Mouse (Mus musculus) heart, adult 2 months (tissue): ENCODE measurements around the gene Bpifb4. TPM values are rescaled to one million over a fixed set of nuclear protein-coding genes. Genes with fewer than 3 reads are reported as not detected.
A peak's percentile ranks its signal among the peaks of the same experiment; 100 is the strongest.

Experiments
- DNase-seq, 2 experiments: peaks; one replicate each; pipeline ENCODE4 v3.0.0; 2021
- H3K27ac ChIP-seq: fragments of 200-600 bp; 2 replicates; pipeline ENCODE4 v1.8.1; 2022
- H3K27me3 ChIP-seq: fragments of 200-500 bp; 2 replicates; pipeline ENCODE4 v1.6.1; 2012; ENCODE audit warnings: mild to moderate bottlenecking, low read length, inconsistent platforms, mixed read lengths; ENCODE audit not compliant: control insufficient read depth, insufficient read depth
- H3K36me3 ChIP-seq: fragments of 200-500 bp; 2 replicates; pipeline ENCODE4 v1.6.1; 2012; ENCODE audit warnings: low read length, inconsistent platforms; ENCODE audit not compliant: control insufficient read depth, insufficient read depth
- H3K4me1 ChIP-seq: fragments of 200-500 bp; 2 replicates; pipeline ENCODE4 v1.6.1; 2011; ENCODE audit warnings: low read length; ENCODE audit not compliant: control insufficient read depth, insufficient read depth
- H3K4me3 ChIP-seq: fragments of 200-600 bp; 2 replicates; pipeline ENCODE4 v1.8.1; 2022
- H3K79me2 ChIP-seq: fragments of 200-500 bp; replicated peaks from 2 replicates; pipeline ENCODE4 v1.6.1; 2012; ENCODE audit warnings: mild to moderate bottlenecking, inconsistent platforms, low read length, moderate library complexity, mixed read lengths; ENCODE audit not compliant: control insufficient read depth, insufficient read depth
- H3K9ac ChIP-seq: fragments of 200-500 bp; 2 replicates; pipeline ENCODE4 v1.6.1; 2012; ENCODE audit warnings: low read depth, mild to moderate bottlenecking, control low read depth, inconsistent platforms, low read length, mixed read lengths
- CTCF ChIP-seq: fragments of 200-600 bp; IDR thresholded peaks from 2 replicates; pipeline ENCODE4 v1.8.1; 2022; ENCODE audit warnings: antibody characterized with exemption, mild to moderate bottlenecking, moderate library complexity
- EP300 ChIP-seq: fragments of 200-500 bp; IDR thresholded peaks from 2 replicates; pipeline ENCODE4 v1.6.1; 2011; ENCODE audit warnings: low read depth, low read length, control low read depth; ENCODE audit not compliant: insufficient read depth
- POLR2A ChIP-seq: fragments of 200-500 bp; IDR thresholded peaks from 2 replicates; pipeline ENCODE4 v1.6.1; 2011; ENCODE audit warnings: mild to moderate bottlenecking, low read depth, low read length, control low read depth; ENCODE audit not compliant: insufficient read depth
- WGBS: fragments of 180-500 bp; shearing (Covaris S2); methylation state at CpG from one replicate; pipeline ENCODE4 v1.1.7; 2018; 5-methylcytosine and 5-hydroxymethylcytosine counted together
- intact Hi-C: fragments of 180-260 bp; cut with DNase I; formaldehyde crosslinking; loops from one replicate; pipeline ENCODE4 v1.15.1; 2025
- polyA plus RNA-seq: library from polyadenylated mRNA; depleted of rRNA; stranded (reverse); fragments of >200 nt; gene quantifications from 2 replicates; pipeline ENCODE4 v1.2.3, GENCODE M21; 2012
- total RNA-seq, 2 experiments: library from RNA; stranded (reverse); gene quantifications; 2 replicates each; pipeline ENCODE4 v1.2.3; 2021

Bpifb4 gene
- total and polyA plus RNA-seq, 3 experiments, result not detected

DNA sequence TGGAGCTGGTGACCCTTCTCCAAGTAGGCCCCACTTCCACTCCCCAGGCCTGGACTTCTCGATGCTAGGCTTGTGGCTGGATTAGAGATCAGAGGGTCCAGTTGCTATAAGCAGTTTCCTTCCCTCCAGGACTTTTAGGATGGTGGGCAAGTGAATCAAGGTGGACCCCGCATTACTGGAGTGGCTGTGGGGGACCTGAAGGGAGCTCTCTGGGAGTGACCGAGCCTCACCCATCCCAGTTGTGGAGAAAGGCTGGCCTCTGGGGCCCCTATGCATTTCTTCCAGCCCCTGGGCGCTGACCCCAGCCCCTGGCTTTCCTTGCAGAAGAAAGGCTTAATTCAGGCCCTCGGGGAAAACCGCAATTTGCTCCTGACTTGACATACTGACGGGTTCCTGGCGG lies 20.1 kb upstream of the Bpifb4 start, which contains the start of gene Bpifb3:
Bpifb3 (plus strand) TSS at position 301 of the 400 bp plus-strand sequence.
- WGBS, result 80% methylated on average over 8 of the region's 8 CpGs
- intact Hi-C loops, result no loop called here
- Histone ChIP-seq H3K27ac (no peak within 1 kb of the TSS), H3K27me3 (no peaks in the 10 kb centered on the region), H3K36me3 (no peaks in the 10 kb centered on the region), H3K9ac (no peak within 1 kb of the TSS), H3K4me1 (peaks cover 1% of the 10 kb centered on the region; the same call in 1 of the 2 replicates), H3K4me3 (no peak within 1 kb of the TSS), H3K79me2 (no peaks in the 10 kb centered on the region)
- no peak for DNase-seq
- TF ChIP-seq CTCF, result no peak
- TF ChIP-seq EP300, result no peak
- no peak for TF ChIP-seq POLR2A

DNA sequence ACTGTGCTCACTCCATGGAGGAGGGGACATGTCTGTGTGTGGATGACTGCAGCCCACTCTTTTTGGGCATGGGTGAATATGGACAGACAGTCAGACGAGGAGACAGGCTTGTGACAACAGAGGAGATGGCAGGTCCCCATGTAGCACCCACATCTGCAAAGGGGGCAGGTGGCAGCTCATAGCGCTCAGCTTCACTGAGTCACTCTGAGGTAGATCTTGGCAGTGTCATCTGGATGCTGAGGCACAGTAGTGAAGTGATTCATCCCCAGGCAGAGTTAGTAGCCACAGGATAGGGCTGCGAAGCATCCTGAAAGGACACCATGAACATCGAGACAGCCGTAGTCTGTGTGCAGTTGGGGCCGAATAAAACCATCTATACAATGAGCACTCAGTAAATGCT lies 16.8 kb upstream of the Bpifb4 start:
- Histone ChIP-seq H3K27ac (no peak overlapping the region), H3K36me3 (no peaks in the 10 kb centered on the region), H3K9ac (no peak overlapping the region), H3K79me2 (no peaks in the 10 kb centered on the region), H3K4me3 (no peak overlapping the region), H3K27me3 (no peaks in the 10 kb centered on the region), H3K4me1 (no peaks in the 10 kb centered on the region)
- 80% methylated on average over 6 of the region's 6 CpGs for WGBS
- no peak for TF ChIP-seq CTCF
- TF ChIP-seq EP300, result no peak
- TF ChIP-seq POLR2A, result no peak
- intact Hi-C loops, result no loop called here
- DNase-seq, result no peak

DNA sequence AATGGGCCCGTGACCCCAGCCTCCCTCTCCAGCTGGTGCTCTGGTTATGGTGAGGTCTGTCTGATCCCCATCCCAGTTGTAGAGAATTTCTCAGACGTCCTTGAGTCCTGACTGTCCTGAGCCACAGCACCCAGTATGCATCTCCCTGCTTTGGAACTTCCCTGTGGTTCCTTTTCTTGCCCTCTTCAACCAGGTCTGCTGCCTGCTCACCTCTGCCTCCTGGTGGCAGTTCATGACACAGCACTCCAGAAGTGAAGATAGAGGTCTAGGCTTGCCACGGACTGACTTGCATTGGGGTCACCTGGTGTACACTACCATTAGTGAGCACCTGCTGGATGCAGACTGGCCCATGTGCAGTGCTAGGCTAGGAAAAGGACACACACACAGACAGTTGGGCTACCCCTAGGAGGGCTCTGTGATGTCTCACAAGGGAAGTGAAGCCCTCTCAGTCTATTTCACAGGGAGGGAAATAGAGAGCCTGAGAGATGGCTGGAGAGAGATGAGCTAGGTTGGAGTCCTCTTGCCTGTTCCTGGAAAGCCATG lies 8.1 kb upstream of the Bpifb4 start:
- Histone ChIP-seq H3K4me1 (no peaks in the 10 kb centered on the region), H3K36me3 (no peaks in the 10 kb centered on the region), H3K79me2 (no peaks in the 10 kb centered on the region), H3K9ac (no peak overlapping the region), H3K27ac (no peak overlapping the region), H3K4me3 (no peak overlapping the region), H3K27me3 (no peaks in the 10 kb centered on the region)
- WGBS, result 38% methylated on average over 3 of the region's 3 CpGs
- TF ChIP-seq POLR2A (no peak), CTCF (peak; percentile 83)
- peak; percentile 28 to 49 for DNase-seq
- intact Hi-C loops, result loop anchor here (1.0 to 5.0 kb wide), 2 partner anchors 123 to 263 kb away; no protein-coding TSS in a partner anchor

DNA sequence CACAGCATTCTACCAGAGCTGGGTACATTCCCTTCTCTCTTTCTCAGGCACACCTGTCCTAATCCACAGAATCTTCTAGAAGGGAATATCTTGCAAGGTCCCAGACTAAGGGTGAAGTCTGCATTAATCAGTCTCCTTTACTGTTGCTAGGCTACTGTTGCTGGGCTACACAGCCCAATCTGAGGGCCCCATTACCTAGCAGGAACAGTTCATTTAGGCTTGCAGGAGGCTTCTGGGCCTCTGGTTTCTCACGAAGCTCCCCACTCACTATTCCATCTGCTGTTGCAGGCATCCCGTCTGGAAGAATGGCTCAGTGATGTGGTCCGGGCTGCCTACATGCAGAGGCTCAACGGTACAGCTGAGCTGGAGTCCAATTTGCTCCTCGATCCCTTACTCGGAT lies 6.9 kb upstream of the Bpifb4 start:
- H3K9ac ChIP-seq, result no peak overlapping the region
- TF ChIP-seq CTCF (no peak), POLR2A (no peak), EP300 (no peak)
- WGBS, result 79% methylated on average over 6 of the region's 6 CpGs
- no peaks in the 10 kb centered on the region for H3K79me2 ChIP-seq
- DNase-seq, result no peak
- no peaks in the 10 kb centered on the region for H3K36me3 ChIP-seq
- no peaks in the 10 kb centered on the region for H3K27me3 ChIP-seq
- H3K4me3 ChIP-seq, result no peak overlapping the region
- no peaks in the 10 kb centered on the region for H3K4me1 ChIP-seq
- intact Hi-C loops, result loop anchor here (5.0 kb wide), 1 partner anchor 264 kb away; no protein-coding TSS in a partner anchor
- H3K27ac ChIP-seq, result no peak overlapping the region

DNA sequence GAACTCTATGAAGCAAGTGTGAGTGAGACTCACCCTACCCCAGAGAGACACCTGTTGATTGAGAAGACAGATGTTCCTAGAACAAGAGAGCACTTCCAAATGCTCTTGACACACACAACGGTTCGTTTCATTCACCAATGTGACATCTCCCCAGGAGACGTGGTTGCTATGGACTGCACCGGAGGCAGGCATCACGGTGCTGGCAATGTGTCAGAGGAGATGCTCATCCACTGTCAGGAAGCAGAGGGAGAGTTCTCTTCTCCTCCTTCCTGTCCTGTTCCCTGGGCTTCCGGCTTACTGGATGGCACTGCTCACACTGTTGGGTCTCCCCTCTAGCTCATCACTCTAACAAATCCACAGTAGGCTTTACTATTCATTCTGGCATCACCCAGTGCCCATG lies 4.7 kb upstream of the Bpifb4 start:
- 67% methylated on average over 6 of the region's 6 CpGs for WGBS
- Histone ChIP-seq H3K9ac (no peak overlapping the region), H3K27ac (no peak overlapping the region), H3K4me1 (no peaks in the 10 kb centered on the region), H3K27me3 (no peaks in the 10 kb centered on the region), H3K4me3 (no peak overlapping the region), H3K79me2 (no peaks in the 10 kb centered on the region), H3K36me3 (no peaks in the 10 kb centered on the region)
- intact Hi-C loops, result loop anchor here (5.0 kb wide), 1 partner anchor 266 kb away; no protein-coding TSS in a partner anchor
- DNase-seq, result no peak
- TF ChIP-seq CTCF (no peak), POLR2A (no peak), EP300 (no peak)

DNA sequence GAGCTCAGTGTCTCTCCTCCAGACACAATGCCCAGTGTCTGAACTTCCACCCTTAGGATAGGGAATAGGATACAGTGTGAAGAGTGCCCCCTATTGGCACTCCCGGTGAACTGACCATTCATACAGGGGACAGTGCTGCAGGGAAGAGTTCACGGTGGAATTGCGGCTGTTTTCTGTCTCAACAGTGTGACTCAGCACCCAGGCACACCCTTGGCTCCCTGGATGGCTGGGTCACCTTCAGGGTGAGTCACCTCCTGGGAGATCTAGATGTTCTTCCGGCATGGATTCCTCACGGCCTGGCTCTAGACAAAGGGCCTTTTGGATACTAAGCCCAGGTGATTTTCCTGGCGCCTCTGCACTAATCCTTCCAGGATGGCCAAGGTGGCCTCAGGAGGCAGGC lies 2.7 kb upstream of the Bpifb4 start:
- DNase-seq, result no peak
- Histone ChIP-seq H3K27ac (no peak overlapping the region), H3K27me3 (no peaks in the 10 kb centered on the region), H3K9ac (no peak overlapping the region), H3K4me1 (no peaks in the 10 kb centered on the region), H3K4me3 (no peak overlapping the region), H3K79me2 (no peaks in the 10 kb centered on the region), H3K36me3 (no peaks in the 10 kb centered on the region)
- intact Hi-C loops, result no loop called here
- 90% methylated on average over 6 of the region's 6 CpGs for WGBS
- TF ChIP-seq CTCF, result no peak
- TF ChIP-seq EP300, result no peak
- no peak for TF ChIP-seq POLR2A
